Mouse (Mus musculus) brain, embryonic 14.5 days (tissue): ENCODE data around the gene Sgms1.

Experiments
- CTCF ChIP-seq: fragments of 200-500 bp; IDR thresholded peaks from 2 replicates; pipeline ENCODE4 v1.5.1; 2012; ENCODE audit warnings: inconsistent platforms, mild to moderate bottlenecking, moderate library complexity, borderline replicate concordance; ENCODE audit not compliant: insufficient read depth, insufficient read length; ENCODE audit errors: extremely low read depth
- POLR2A ChIP-seq: fragments of 200-500 bp; IDR thresholded peaks from 2 replicates; pipeline ENCODE4 v1.6.1; 2012; ENCODE audit warnings: mild to moderate bottlenecking, inconsistent platforms, borderline replicate concordance; ENCODE audit not compliant: poor library complexity, insufficient read depth, insufficient read length, severe bottlenecking; ENCODE audit errors: extremely low read depth

GRCm38 (mm10) chr19:32230798-32231197, 158.7 kb downstream of the Sgms1 start:
- TF ChIP-seq CTCF: no peak
- TF ChIP-seq POLR2A: no peak
